Mouse (Mus musculus): ENCODE results near the gene Cux2. TPM values are rescaled to one million over a fixed set of nuclear protein-coding genes. Genes with fewer than 3 reads are reported as not detected.

Cux2 gene
- polyA plus RNA-seq, 2 experiments = 3.0 to 6.1 TPM

DNA sequence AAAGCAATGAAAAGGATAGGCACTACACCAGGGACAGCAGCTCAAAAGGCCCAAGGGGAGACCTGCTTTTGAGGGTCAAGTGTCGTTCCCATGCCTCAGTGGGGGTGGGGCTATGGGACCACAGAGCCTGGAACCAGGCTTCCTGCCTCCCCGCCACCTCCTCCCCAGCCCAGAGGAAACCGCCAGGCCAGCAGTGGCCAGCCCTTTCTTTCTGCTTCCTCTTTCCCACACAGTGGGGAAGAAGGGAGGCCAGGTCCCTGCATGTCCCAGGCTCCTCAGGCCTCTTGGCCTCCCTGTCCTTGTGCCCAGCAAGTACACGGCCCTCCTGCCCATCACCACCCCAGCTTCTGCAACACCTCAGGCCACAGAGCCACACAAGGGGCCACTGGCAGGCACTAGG lies 225.8 kb downstream of the Cux2 start:
- H3K36me3 ChIP-seq (ENCODE audit: control insufficient read depth, insufficient read depth, low read length) = peaks cover 35% of the 10 kb centered on the region
- no peak for TF ChIP-seq POLR2A (IDR thresholded peaks at IDR 0.05; ENCODE audit: borderline replicate concordance, extremely low read depth, insufficient read depth, insufficient read length)
- H3K4me1 ChIP-seq (ENCODE audit: control insufficient read depth, insufficient read depth, low read length) = peaks cover 12% of the 10 kb centered on the region; the same call in 1 of the 2 replicates
- H3K9ac ChIP-seq (ENCODE audit: low read depth, low read length, severe bottlenecking) = no peak overlapping the region
- DNase-seq (ENCODE audit: low spot score) (no peak), ATAC-seq (ENCODE audit: low FRiP score, low read depth) (no peak)
- no peak overlapping the region for H3K27ac ChIP-seq (replicated peaks; ENCODE audit: low read depth, low read length)
- H3K9me3 ChIP-seq (ENCODE audit: control insufficient read depth, low read length) = no peaks in the 10 kb centered on the region
- 49% methylated on average over 2 of the region's 4 CpGs for WGBS
- no peak overlapping the region for H3K4me3 ChIP-seq (replicated peaks; ENCODE audit: low read length)
- peaks cover 4% of the 10 kb centered on the region; the same call in 1 of the 2 replicates for H3K27me3 ChIP-seq (ENCODE audit: control insufficient read depth, insufficient read depth, low read length)
- no peak overlapping the region for H3K4me2 ChIP-seq (replicated peaks; ENCODE audit: low read depth, low read length, severe bottlenecking)

- no peak for DNase-seq (ENCODE audit: low spot score)
Observed at GRCm38 (mm10) chr5:121823668-121824067, 226.2 kb downstream of the Cux2 start.

DNA sequence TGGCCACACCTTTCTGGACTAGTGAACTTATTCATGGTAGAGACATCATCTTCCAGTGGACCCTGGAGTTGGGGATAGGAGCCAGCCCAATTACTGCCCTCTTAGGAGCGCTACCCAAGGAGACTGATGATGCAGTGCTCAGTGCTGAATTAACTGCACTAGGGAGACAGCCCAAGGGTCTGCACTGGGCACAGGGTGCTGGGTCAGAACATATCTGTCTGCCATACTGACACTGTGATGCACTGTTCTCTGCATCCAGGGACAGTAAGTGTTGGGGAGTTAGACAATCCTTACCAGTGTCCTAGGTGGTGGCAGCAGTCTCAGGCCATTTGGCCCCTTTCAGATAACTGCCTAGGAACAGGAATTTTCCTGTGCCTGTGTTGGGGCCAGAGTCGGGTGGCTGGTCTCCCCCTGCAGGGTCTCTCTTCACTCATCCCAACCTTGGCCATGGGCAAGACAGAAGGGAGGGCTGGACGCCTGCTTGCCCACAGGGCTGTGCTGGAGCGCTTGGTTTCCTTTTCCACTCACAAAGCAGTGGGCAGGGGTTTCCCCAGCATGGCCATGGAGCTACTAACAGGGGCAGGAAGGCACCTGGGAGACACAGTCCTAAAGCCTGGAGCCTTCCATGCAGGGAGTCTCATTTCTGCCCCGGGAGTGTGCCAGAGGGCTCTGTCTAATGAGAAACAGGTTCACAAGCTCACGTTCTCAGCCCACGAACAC lies 227.0 kb downstream of the Cux2 start:
- 0 out of 2 replicates have a peak, but pooled peaks cover 4% of the 10 kb centered on the region for H3K4me1 ChIP-seq (ENCODE audit: control insufficient read depth, insufficient read depth, low read length)
- H3K27me3 ChIP-seq (ENCODE audit: control insufficient read depth, insufficient read depth, low read length) = no peaks in the 10 kb centered on the region
- 35% methylated on average over 5 of the region's 7 CpGs for WGBS
- H3K9me3 ChIP-seq (ENCODE audit: control insufficient read depth, low read length) = no peaks in the 10 kb centered on the region
- H3K4me2 ChIP-seq (replicated peaks; ENCODE audit: low read depth, low read length, severe bottlenecking) = no peak overlapping the region
- H3K27ac ChIP-seq (replicated peaks; ENCODE audit: low read depth, low read length) = no peak overlapping the region
- no peak for TF ChIP-seq POLR2A (IDR thresholded peaks at IDR 0.05; ENCODE audit: borderline replicate concordance, extremely low read depth, insufficient read depth, insufficient read length)
- DNase-seq (ENCODE audit: low spot score) = no peak
- no peak overlapping the region for H3K9ac ChIP-seq (ENCODE audit: low read depth, low read length, severe bottlenecking)
- no peak for ATAC-seq (ENCODE audit: low FRiP score, low read depth)
- H3K36me3 ChIP-seq (ENCODE audit: control insufficient read depth, insufficient read depth, low read length) = peaks cover 38% of the 10 kb centered on the region
- H3K4me3 ChIP-seq (replicated peaks; ENCODE audit: low read length) = no peak overlapping the region

More at GRCm38 (mm10) chr5:121823668-121824067, 226.2 kb downstream of the Cux2 start:
- Histone ChIP-seq H3K36me3 (ENCODE audit: control insufficient read depth, insufficient read depth, low read length) (peaks cover 38% of the 10 kb centered on the region), H3K27ac (replicated peaks; ENCODE audit: low read depth, low read length) (no peak overlapping the region), H3K9me3 (ENCODE audit: control insufficient read depth, low read length) (no peaks in the 10 kb centered on the region), H3K4me3 (replicated peaks; ENCODE audit: low read length) (no peak overlapping the region), H3K4me2 (replicated peaks; ENCODE audit: low read depth, low read length, severe bottlenecking) (no peak overlapping the region), H3K9ac (ENCODE audit: low read depth, low read length, severe bottlenecking) (no peak overlapping the region), H3K27me3 (ENCODE audit: control insufficient read depth, insufficient read depth, low read length) (peaks cover 4% of the 10 kb centered on the region; the same call in 1 of the 2 replicates), H3K4me1 (ENCODE audit: control insufficient read depth, insufficient read depth, low read length) (peaks cover 7% of the 10 kb centered on the region; the same call in 1 of the 2 replicates)
- 82% methylated on average over 1 of the region's 1 CpGs for WGBS
- TF ChIP-seq POLR2A (IDR thresholded peaks at IDR 0.05; ENCODE audit: borderline replicate concordance, extremely low read depth, insufficient read depth, insufficient read length) = no peak
- no peak for ATAC-seq (ENCODE audit: low FRiP score, low read depth)

GRCm38 (mm10) chr5:121821552-121821951 lies 228.3 kb downstream of the Cux2 start:
- Histone ChIP-seq H3K4me3 (replicated peaks; ENCODE audit: low read length) (no peak overlapping the region), H3K27ac (replicated peaks; ENCODE audit: low read depth, low read length) (no peak overlapping the region), H3K4me2 (replicated peaks; ENCODE audit: low read depth, low read length, severe bottlenecking) (no peak overlapping the region), H3K4me1 (ENCODE audit: control insufficient read depth, insufficient read depth, low read length) (0 out of 2 replicates have a peak, but pooled peaks cover 4% of the 10 kb centered on the region), H3K9ac (ENCODE audit: low read depth, low read length, severe bottlenecking) (no peak overlapping the region), H3K36me3 (ENCODE audit: control insufficient read depth, insufficient read depth, low read length) (peaks cover 50% of the 10 kb centered on the region), H3K27me3 (ENCODE audit: control insufficient read depth, insufficient read depth, low read length) (no peaks in the 10 kb centered on the region), H3K9me3 (ENCODE audit: control insufficient read depth, low read length) (no peaks in the 10 kb centered on the region)
- no peak for DNase-seq (ENCODE audit: low spot score)
- WGBS = 81% methylated on average over 5 of the region's 5 CpGs
- ATAC-seq (ENCODE audit: low FRiP score, low read depth) = no peak
- TF ChIP-seq POLR2A (IDR thresholded peaks at IDR 0.05; ENCODE audit: borderline replicate concordance, extremely low read depth, insufficient read depth, insufficient read length) = no peak

DNA sequence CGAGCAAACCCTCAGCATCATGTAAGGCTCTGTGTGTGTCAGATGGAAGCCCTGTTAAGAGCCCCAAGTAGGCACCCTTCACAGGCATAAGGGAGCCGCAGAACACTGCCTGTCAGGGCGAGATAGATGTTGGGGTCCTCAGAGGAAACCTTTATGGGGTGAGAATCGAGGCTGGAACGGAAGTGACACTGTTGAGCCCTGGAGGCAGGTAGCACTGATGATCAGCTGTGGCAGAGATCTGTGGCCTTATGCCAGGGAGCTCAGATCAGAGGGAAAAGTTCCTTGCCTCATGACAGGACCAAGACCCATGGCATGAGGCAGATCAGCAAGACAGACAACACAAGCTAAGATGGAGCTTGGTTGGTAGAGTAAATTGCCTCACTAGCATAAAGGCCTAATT lies 228.8 kb downstream of the Cux2 start:
- Histone ChIP-seq H3K36me3 (ENCODE audit: control insufficient read depth, insufficient read depth, low read length) (peaks cover 55% of the 10 kb centered on the region), H3K9ac (ENCODE audit: low read depth, low read length, severe bottlenecking) (no peak overlapping the region), H3K9me3 (ENCODE audit: control insufficient read depth, low read length) (no peaks in the 10 kb centered on the region), H3K4me1 (ENCODE audit: control insufficient read depth, insufficient read depth, low read length) (0 out of 2 replicates have a peak, but pooled peaks cover 4% of the 10 kb centered on the region), H3K27me3 (ENCODE audit: control insufficient read depth, insufficient read depth, low read length) (no peaks in the 10 kb centered on the region), H3K4me3 (replicated peaks; ENCODE audit: low read length) (no peak overlapping the region), H3K4me2 (replicated peaks; ENCODE audit: low read depth, low read length, severe bottlenecking) (no peak overlapping the region), H3K27ac (replicated peaks; ENCODE audit: low read depth, low read length) (no peak overlapping the region)
- DNase-seq (ENCODE audit: low spot score) (no peak), ATAC-seq (ENCODE audit: low FRiP score, low read depth) (no peak)
- WGBS = 79% methylated on average over 5 of the region's 5 CpGs
- TF ChIP-seq POLR2A (IDR thresholded peaks at IDR 0.05; ENCODE audit: borderline replicate concordance, extremely low read depth, insufficient read depth, insufficient read length) = no peak
